Mouse (Mus musculus): ENCODE results near the gene Rbfox1.

Gene Rbfox1

DNA sequence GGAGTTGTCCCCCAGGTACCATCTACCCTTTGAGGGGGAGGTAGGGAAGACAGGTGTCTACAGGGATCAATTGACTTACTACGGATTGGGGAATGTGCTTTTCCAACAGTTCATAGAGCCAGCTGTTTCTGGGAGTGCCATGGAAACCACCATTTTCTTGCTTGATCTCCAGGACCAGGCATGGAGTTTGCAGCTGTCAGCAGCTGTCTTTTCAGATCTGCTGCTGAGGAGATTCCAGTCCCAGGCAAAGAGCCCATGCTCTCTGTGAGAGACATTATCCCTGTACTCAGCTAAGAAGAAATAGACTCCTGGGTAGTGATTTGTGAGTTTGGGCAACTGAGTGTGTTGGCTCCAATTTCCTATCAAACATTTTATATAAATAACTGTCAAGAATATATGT is 1204.3 kb downstream of the Rbfox1 start:
- DNase-seq (ENCODE audit: low read depth): no peak

GRCm38 (mm10) chr16:7090205-7090604 is 1205.0 kb downstream of the Rbfox1 start:
- no peak for DNase-seq (ENCODE audit: low read depth)

DNA sequence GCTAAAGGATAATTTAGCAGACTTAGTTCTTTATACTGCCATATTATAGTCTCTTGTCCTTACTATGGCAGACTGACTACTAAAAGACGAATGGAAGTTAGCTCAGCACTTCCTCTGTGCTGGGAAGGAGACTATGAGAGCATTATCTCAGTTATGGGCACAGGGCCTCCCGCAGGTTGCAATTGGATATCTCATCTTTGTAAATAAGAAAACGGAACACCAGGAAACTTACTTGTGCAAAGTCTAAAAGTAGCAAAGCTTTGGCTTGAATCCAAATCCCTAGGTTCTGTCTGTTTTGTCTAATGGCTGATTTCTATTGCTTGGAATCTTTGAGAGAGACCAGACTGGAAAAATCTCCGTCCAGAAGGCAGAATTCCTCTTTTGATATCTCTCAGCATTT is 1207.7 kb downstream of the Rbfox1 start:
- no peak for DNase-seq (ENCODE audit: low read depth)

- DNase-seq (ENCODE audit: low read depth): no peak
These were observed 1208.5 kb downstream of the Rbfox1 start for GRCm38 (mm10) chr16:7093686-7094085.

DNA sequence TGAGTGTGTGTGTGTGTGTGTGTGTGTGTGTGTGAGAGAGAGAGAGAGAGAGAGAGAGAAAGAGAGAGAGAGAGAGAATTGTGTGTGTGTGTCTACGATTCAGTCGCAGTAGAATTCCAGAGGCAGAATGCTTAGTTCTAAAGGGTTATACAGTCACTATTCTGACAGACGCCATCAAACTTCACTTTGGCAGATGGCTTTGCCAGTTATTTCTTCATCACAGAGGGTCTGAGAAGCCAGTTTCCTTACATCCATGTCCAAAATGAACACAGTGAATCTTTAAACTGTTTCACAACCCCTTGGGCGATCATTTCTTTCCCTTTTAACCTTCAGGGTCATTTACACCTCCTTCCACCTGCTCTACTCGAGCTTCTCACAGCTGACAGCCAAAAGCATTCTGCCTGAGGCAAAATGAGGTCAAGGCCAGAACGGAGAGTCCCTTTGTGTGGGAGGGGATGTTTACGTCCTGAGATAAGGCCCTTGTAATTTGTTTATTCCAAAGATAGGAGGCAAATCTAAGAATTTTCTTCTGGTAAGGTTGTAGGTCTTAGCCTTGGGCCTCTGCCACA is 1209.1 kb downstream of the Rbfox1 start:
- DNase-seq (ENCODE audit: low read depth): no peak

DNA sequence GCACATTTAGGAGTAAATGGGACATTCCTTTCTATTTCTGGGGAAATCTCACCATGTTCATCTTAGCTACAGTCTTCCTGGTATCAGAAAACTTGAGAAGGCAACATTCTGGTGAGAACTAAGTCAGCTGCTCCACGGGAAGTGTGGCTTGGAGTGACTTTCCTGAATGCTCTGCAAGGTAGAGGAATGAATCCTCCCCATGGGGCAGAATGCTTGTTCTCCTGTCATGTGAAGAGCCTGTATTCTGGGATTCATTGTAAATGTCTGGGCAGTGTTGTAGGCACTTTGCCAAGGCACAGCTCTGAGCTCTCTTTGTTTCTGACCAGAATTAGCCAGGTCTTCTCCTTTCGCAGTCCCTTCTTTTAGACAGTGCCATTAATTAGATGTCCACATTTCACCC is 1211.9 kb downstream of the Rbfox1 start:
- DNase-seq (ENCODE audit: low read depth): no peak

DNA sequence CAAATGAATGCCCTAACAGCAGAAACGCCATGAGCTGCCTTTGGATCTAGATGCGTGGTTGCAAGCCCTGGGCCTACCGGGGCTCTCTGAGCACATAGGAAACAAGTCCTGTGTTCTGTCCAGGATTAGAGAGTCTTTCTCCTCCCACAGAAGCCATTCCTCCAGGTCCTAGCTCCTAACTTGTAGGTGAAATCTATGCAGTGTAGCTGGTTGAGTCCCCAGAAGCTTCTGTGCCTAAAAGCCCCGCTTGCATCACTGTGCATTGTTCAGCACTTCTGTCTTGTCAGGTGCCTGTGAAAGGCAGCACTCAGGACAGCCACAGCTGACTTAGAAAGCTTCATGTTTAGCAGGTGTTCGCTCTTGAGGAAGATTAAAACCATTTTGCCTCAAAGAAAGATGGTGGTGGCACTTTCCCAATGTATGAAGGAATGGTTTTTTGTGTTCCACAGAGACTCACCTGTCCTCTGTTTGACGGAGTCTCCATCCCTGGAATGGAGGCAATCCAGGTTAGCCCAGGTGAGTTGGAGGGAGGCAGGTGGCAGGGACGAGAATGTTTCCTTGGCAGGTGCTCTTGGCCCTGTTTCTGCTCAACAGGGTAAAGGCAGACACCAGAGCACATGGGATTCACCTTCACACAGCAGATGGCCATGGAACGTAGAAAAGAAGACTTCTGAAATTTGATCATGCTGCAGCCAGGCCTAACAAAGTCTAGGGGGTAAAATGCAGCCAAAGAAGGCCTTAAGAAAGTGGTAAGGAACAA is 1213.0 kb downstream of the Rbfox1 start:
- DNase-seq (ENCODE audit: low read depth): no peak

DNA sequence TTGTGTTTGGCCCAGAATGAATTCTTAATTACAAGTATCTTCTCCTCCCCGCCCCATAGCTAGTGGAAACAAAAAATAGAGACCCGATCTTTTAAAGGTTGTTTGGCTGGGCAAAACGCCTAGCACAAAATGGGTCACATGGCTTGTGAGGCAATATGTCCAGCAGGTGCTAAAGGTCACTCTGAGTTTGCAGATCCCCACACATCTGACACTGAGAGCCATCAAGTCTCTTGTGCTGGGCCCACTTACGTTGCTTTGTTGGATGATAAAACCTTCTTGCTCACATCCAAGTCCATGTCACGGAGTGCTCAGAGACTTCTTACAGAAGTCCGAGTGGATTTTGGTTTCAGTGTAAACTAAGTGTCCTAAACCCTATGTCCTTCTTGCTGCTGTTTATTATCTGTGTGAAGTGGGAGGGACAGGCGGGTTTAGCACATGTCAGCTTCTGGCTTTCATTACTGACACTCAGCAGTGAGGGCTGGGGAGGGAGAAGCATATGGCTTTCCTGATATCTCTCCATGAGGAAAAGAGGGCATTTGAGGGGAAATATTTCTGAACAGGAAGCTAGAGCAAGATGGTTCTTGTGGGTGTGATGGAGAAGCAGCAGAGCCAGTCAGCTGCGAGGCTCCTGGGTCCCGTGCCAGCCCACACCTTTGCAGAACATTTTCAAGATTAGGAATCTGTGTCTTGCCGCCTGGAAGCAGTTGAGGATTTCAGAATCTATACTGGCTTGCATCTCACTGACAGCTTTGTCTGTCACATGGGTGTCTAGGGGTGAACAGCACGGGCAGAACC is 1214.5 kb downstream of the Rbfox1 start:
- DNase-seq (ENCODE audit: low read depth): no peak

GRCm38 (mm10) chr16:7102486-7102885 is 1217.3 kb downstream of the Rbfox1 start:
- DNase-seq (ENCODE audit: low read depth): no peak

DNA sequence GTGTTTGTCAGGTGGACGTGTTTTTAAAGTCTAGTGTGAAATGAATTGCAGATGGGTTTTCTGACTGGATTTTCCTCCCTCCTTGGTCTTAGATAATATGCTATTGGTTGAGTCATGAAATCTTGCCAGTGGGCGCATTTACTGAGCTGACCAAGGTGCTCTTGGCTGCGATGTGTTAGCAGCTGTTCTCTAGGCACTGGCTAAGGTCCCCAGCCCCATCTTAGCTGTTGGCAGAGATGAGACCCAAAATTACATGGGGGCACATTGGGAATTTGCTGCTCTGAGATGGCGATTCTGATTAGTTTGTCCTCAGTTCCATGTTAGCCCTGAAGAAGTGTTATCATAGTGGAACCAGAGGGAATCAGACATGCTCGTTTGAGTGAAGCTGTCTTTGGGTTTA is 1218.1 kb downstream of the Rbfox1 start:
- no peak for DNase-seq (ENCODE audit: low read depth)

DNA sequence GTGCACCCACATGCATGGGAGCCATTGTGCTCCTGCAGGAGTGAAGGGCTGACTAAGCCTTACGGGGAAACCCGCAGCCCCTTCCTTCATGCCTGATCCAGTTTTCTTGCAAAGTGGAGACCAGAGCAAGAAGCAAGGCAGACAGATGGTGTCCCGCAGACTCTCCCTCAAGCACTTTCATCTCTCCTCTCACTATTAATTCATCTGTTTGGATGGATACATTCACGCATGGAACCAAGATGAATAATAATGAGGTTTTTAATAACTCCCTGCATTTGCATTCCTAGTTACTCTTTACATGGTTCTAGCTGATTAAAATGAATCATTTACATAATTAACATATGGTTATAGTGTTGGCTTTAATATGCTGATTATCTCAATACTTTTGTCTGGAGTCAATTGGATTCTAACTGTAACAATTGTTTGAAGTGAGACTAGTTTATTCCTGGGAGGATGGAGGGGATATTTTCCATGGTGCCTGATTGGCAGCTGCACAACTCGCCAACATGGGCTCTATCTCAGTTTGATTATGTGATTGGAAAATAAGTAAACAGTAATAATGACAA is 1221.4 kb downstream of the Rbfox1 start:
- no peak for DNase-seq (ENCODE audit: low read depth)

GRCm38 (mm10) chr16:7115945-7116344 is 1230.8 kb downstream of the Rbfox1 start:
- DNase-seq (ENCODE audit: low read depth): no peak

DNA sequence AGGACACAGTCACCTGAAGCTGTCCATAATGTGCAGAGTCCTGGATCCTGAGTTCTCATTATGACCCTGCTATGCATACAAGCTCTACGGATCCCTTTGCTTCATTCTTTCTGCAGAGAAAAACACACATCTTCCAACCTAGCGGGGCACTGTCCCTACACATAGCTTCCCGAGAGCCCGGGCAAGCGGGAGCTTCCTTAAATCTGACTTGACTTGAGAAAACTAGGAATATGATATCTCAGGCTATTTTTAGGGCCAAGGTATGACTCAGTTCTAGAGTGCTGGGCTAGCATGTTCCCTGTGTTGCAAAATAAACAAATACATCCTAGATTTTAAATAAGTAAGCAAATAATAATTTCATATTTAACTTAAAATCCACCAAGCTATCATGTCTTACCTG is 1244.4 kb downstream of the Rbfox1 start:
- no peak for DNase-seq (ENCODE audit: low read depth)

- DNase-seq (ENCODE audit: low read depth): no peak
These were observed 1247.3 kb downstream of the Rbfox1 start for GRCm38 (mm10) chr16:7132434-7132833.

- no peak for DNase-seq (ENCODE audit: low read depth)
These were observed 1251.8 kb downstream of the Rbfox1 start for GRCm38 (mm10) chr16:7136971-7137370.

GRCm38 (mm10) chr16:7139480-7139879 is 1254.3 kb downstream of the Rbfox1 start:
- DNase-seq (ENCODE audit: low read depth): no peak

DNA sequence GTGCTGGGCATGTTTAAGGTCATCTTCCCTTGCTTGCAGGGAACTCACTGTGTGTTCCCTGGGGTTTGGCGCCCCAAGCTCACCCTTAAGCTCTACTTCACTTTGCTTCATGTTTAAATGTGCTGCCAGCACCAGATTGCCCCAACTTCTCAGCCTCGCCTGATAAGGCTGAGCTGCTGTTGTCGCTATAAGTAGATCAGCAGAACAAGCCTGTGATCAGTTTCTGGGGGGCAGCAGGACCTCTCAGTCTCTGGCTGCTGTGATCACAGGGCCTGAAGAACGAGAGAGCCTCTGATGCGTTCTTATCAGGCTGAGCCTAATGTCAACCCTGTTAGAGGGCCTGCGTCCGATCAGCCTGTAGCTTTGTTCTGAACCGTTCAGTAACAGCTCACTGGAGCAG is 1255.8 kb downstream of the Rbfox1 start:
- no peak for DNase-seq (ENCODE audit: low read depth)

GRCm38 (mm10) chr16:7145505-7145904 is 1260.3 kb downstream of the Rbfox1 start:
- DNase-seq (ENCODE audit: low read depth): no peak

- no peak for DNase-seq (ENCODE audit: low read depth)
These were observed 1261.3 kb downstream of the Rbfox1 start for GRCm38 (mm10) chr16:7146454-7146853.

DNA sequence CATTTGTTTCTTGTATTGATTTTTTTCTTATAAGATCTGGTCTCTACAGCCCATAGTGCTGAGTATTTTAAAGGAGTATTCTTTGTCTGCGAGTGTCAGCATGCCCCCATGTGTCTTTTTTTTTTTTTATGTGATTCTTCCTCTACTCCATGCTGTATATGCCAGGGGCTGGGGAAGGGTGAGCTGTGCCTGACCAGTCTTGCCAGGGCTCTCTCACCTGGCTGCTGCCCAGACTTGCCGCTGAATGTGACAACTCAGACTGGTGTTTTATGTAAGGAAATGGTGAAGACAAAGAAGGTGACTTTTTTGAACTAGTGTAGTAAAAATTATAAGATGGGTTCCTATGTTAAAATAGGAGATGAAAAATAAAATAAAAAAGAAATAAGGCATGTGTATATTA is 1262.7 kb downstream of the Rbfox1 start:
- no peak for DNase-seq (ENCODE audit: low read depth)

DNA sequence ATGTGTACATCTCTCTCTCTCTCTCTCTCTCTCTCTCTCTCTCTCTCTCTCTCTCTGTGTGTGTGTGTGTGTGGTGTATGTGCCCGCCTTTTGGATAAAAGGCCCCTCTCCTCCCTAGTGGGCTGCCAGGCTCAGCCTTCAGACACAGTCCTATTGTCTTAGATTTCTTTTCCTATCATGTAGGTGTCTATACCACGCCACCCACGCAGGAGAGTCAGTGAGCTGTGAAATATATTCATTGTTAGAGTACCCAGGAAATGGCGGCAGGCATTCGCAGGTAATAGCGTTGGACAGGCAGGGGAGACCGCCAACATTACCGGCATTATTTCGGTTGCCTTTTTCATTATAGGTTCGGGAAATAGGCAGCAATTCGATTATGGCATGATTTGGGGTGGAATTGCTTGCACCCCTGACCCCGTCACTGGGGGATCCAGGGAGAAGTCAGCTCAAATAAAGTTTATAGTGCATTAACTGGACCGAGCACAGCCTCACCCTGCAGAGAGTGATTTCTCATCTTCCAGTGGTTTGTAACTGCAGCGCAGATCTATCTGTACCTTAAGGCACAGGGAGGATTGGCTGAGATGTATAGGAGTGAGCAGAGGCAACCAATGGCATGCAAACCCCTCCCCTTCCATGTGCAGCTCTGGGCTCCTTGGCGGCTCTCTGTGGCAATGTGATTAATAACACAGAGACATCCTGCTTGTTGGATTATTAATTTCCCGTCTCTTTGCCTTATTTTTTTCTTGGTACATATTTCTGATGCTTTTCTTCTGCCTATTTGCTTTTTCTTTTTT is 1264.1 kb downstream of the Rbfox1 start:
- DNase-seq (ENCODE audit: low read depth): no peak

DNA sequence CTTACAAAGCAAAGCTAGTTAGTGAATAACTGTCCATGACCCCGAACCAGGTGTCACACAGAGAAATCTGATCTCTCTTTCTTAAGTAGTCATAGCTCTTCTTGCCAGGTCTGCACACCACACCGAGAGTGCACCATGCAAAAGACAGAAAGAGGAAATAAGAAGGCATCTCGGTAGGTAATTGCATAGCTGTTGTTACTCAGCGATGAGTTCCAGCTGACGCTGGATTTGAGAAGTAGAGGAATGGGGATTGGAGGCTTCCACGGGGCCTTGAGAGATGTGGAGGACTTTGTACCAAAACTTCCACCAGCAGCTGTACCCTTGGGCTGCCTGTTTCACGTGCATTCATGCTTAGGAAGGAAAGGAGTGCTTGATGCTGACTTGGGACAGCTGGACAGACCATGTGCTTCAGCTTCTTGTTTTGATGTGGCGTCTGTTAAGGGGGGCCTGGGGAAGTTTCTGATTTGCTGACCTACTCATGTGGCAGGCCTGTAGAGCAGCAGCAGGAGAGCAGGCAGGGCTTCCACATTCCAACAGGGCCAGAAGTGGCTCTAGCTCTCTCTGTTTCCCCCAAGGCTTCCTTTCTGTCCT is 1265.1 kb downstream of the Rbfox1 start:
- DNase-seq (ENCODE audit: low read depth): no peak
